Mouse (Mus musculus) heart, adult 2 months (tissue): ENCODE measurements around the gene Cebpzos. TPM values are rescaled to one million over a fixed set of nuclear protein-coding genes. Genes with fewer than 3 reads are reported as not detected.
A peak's percentile ranks its signal among the peaks of the same experiment; 100 is the strongest.

Experiments
- DNase-seq, 2 experiments: peaks; one replicate each; pipeline ENCODE4 v3.0.0; 2021
- H3K27ac ChIP-seq: fragments of 200-600 bp; 2 replicates; pipeline ENCODE4 v1.8.1; 2022
- H3K27me3 ChIP-seq: fragments of 200-500 bp; 2 replicates; pipeline ENCODE4 v1.6.1; 2012; ENCODE audit warnings: mild to moderate bottlenecking, low read length, inconsistent platforms, mixed read lengths; ENCODE audit not compliant: control insufficient read depth, insufficient read depth
- H3K36me3 ChIP-seq: fragments of 200-500 bp; 2 replicates; pipeline ENCODE4 v1.6.1; 2012; ENCODE audit warnings: low read length, inconsistent platforms; ENCODE audit not compliant: control insufficient read depth, insufficient read depth
- H3K4me1 ChIP-seq: fragments of 200-500 bp; 2 replicates; pipeline ENCODE4 v1.6.1; 2011; ENCODE audit warnings: low read length; ENCODE audit not compliant: control insufficient read depth, insufficient read depth
- H3K4me3 ChIP-seq: fragments of 200-600 bp; 2 replicates; pipeline ENCODE4 v1.8.1; 2022
- H3K79me2 ChIP-seq: fragments of 200-500 bp; replicated peaks from 2 replicates; pipeline ENCODE4 v1.6.1; 2012; ENCODE audit warnings: mild to moderate bottlenecking, inconsistent platforms, low read length, moderate library complexity, mixed read lengths; ENCODE audit not compliant: control insufficient read depth, insufficient read depth
- H3K9ac ChIP-seq: fragments of 200-500 bp; 2 replicates; pipeline ENCODE4 v1.6.1; 2012; ENCODE audit warnings: low read depth, mild to moderate bottlenecking, control low read depth, inconsistent platforms, low read length, mixed read lengths
- CTCF ChIP-seq: fragments of 200-600 bp; IDR thresholded peaks from 2 replicates; pipeline ENCODE4 v1.8.1; 2022; ENCODE audit warnings: antibody characterized with exemption, mild to moderate bottlenecking, moderate library complexity
- EP300 ChIP-seq: fragments of 200-500 bp; IDR thresholded peaks from 2 replicates; pipeline ENCODE4 v1.6.1; 2011; ENCODE audit warnings: low read depth, low read length, control low read depth; ENCODE audit not compliant: insufficient read depth
- POLR2A ChIP-seq: fragments of 200-500 bp; IDR thresholded peaks from 2 replicates; pipeline ENCODE4 v1.6.1; 2011; ENCODE audit warnings: mild to moderate bottlenecking, low read depth, low read length, control low read depth; ENCODE audit not compliant: insufficient read depth
- WGBS: fragments of 180-500 bp; shearing (Covaris S2); methylation state at CpG from one replicate; pipeline ENCODE4 v1.1.7; 2018; 5-methylcytosine and 5-hydroxymethylcytosine counted together
- intact Hi-C: fragments of 180-260 bp; cut with DNase I; formaldehyde crosslinking; loops from one replicate; pipeline ENCODE4 v1.15.1; 2025
- long read RNA-seq: library from polyadenylated mRNA; stranded (forward); transcript quantifications from one replicate; pipeline ENCODE4 v2.0.0, GENCODE M21; 2021
- polyA plus RNA-seq: library from polyadenylated mRNA; depleted of rRNA; stranded (reverse); fragments of >200 nt; gene quantifications from 2 replicates; pipeline ENCODE4 v1.2.3, GENCODE M21; 2012; rRNA removed
- total RNA-seq, 2 experiments: library from RNA; stranded (reverse); gene quantifications; 2 replicates each; pipeline ENCODE4 v1.2.3; 2021

Cebpzos gene
- total RNA-seq (10 to 100 TPM; 54.0 to 63.4 TPM), polyA plus RNA-seq (15.3 and 32.2 TPM in 2 replicates)
- long read RNA-seq, transcript Cebpzos-201 (5 exons, 753 nt) = minor isoform, 6 of 49 reads
- long read RNA-seq, transcript Cebpzos-202 (5 exons, 602 nt) = major isoform, 21 of 49 reads
- long read RNA-seq, partial matches to known transcripts = 22 of 49 reads
- long read RNA-seq, other reads (novel, unspliced or antisense) = 0 of 49 reads

DNA sequence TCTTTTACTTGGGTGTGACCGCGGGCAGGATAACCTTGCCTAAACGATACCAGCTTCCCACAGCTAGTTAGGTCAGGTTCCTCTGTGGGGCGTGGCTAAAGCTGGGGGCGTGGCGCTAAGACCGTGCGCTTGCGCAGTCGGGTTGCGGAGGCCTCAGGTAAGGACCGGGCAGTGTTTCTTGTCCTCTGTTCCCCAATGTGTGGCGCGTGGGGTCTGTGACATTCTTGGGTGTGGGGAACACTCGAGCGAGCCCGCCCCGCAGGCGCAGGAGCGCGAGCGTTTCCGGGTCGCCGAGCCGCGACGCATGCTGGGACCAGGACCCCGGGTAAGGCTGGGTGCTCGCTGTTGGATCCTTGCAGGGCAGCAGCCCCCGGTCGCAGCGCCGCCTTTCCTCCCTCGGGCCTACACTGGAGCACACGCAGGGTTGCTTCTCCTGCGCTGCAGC, at the start of gene Cebpzos:
Gene Cebpzos (plus strand): TSS at position 132 of the 445 bp plus-strand sequence.
- intact Hi-C loops = loop anchor here (1.0 kb wide), 1 partner anchor 21 kb away; the partner anchor contains the start of genes Cebpz and Ndufaf7
- WGBS = under 1% methylated on average over 37 of the region's 37 CpGs
- peak within 1 kb of the TSS; percentile 67 for H3K4me3 ChIP-seq

DNA sequence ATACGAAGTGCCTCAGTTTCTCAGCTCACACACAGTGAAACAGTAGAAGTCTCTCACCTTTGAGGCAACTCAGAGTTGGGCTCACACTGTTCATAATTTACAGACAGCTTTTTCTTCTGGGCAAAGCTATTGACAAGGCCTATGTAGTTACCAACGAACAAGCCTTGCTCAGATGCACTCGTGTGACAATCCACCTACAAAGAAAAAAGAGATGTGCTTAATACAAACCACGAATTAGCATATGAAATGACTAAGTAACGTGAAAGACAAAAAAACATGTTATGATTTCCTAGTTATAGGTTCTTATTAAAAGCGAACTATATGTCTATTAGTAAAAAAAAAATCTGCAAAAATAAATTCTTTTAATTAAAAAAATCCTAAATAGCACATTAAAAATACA, 42.4 kb upstream of the Cebpzos start:
- no peak for DNase-seq
- intact Hi-C loops = no loop called here
- no peaks in the 10 kb centered on the region for H3K36me3 ChIP-seq
- no peaks in the 10 kb centered on the region for H3K27me3 ChIP-seq
- no peak for TF ChIP-seq CTCF
- TF ChIP-seq POLR2A = no peak
- TF ChIP-seq EP300 = no peak
- H3K79me2 ChIP-seq = no peaks in the 10 kb centered on the region
- H3K27ac ChIP-seq = no peak overlapping the region
- 93% methylated on average over 6 of the region's 6 CpGs for WGBS
- no peaks in the 10 kb centered on the region for H3K4me1 ChIP-seq
- no peak overlapping the region for H3K4me3 ChIP-seq
- no peak overlapping the region for H3K9ac ChIP-seq

More for the DNA sequence above, at the start of gene Cebpzos:
- H3K27me3 ChIP-seq = no peaks in the 10 kb centered on the region
- peaks cover 2% of the 10 kb centered on the region; the same call in 1 of the 2 replicates for H3K4me1 ChIP-seq
- no peaks in the 10 kb centered on the region for H3K79me2 ChIP-seq
- peaks cover 2% of the 10 kb centered on the region; the same call in 1 of the 2 replicates for H3K36me3 ChIP-seq
- peak within 1 kb of the TSS; percentile 82 for H3K27ac ChIP-seq
- H3K9ac ChIP-seq = peak within 1 kb of the TSS; percentile 81
- TF ChIP-seq POLR2A (peak; percentile 90), CTCF (no peak), EP300 (peak; percentile 55)
- peak; percentile 88 to 89 for DNase-seq

DNA sequence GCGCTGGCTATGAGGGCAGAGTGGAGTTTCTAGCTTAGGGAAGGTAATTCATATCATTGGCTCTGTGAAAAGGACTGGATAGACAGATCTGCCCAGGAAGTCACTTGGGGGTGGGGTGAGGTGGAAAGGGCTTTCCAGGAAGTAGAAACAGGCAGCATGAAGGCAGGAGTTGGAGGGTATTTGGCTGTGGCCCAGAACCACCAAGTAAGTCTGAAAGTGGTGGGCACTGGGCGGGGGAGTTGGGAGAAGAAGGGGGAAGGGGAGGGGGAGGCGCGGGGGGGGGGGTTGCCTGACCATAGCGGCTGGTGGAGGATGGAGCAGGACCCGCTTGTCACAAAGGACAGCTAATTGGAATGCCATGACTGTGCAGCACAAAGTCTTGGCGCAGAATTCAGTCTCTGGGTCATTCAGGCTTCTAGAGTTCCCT, 34.4 kb upstream of the Cebpzos start:
- no peak for DNase-seq
- Histone ChIP-seq H3K9ac (peak overlapping the region; percentile 80), H3K4me3 (peak overlapping the region; percentile 60), H3K4me1 (peaks cover 1% of the 10 kb centered on the region), H3K27me3 (no peaks in the 10 kb centered on the region), H3K36me3 (0 out of 2 replicates have a peak, but pooled peaks cover 2% of the 10 kb centered on the region), H3K27ac (peak overlapping the region; percentile 73), H3K79me2 (no peaks in the 10 kb centered on the region)
- TF ChIP-seq POLR2A (no peak), EP300 (no peak), CTCF (no peak)
- WGBS = 5% methylated on average over 6 of the region's 7 CpGs
- intact Hi-C loops = no loop called here

DNA sequence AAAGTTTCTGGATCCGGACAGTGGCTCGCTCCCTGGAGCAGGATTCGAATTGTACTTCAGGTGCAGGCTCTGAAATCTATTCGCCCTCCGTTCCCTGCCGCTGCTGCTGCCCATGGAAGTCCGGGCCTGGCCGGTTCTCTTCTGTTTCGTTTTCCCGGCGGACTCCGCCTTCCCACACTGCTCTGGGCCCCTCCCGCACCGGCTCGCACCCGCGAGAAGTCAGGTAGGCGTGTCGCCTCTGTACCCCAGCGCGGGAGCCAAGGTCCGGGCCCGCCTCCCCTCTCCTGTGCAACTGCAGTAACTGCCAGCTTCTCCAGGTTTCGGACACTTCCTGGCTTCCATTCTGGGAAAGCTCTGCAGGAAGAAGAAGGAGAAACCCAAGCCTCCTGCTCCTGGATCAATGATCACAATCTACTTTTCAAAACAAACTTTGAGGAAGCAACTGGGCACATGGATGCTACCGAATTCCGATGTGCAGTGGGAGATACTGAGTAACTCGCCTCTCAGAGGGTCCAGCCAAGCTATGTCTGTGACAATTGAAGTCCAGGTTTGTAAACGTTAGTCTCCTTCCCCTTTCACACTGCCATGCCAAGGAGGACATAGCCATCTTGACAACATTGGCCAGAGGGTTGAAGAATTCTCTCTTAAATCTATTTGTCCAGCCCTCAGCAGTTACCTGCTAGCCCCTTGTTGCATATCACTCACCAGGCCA, 33.7 kb upstream of the Cebpzos start, which contains the start of gene Eif2ak2:
Gene Eif2ak2 (minus strand): TSS at position 173 of the 712 bp plus-strand sequence.
- peak within 1 kb of the TSS; percentile 73 for H3K27ac ChIP-seq
- WGBS = 1% methylated on average over 28 of the region's 28 CpGs
- no peaks in the 10 kb centered on the region for H3K27me3 ChIP-seq
- H3K4me1 ChIP-seq = peaks cover 1% of the 10 kb centered on the region
- H3K36me3 ChIP-seq = 0 out of 2 replicates have a peak, but pooled peaks cover 2% of the 10 kb centered on the region
- intact Hi-C loops = no loop called here
- peak within 1 kb of the TSS; percentile 80 for H3K9ac ChIP-seq
- peak within 1 kb of the TSS; percentile 60 for H3K4me3 ChIP-seq
- peak; percentile 86 to 89 for DNase-seq
- TF ChIP-seq CTCF (no peak), POLR2A (peak; percentile 81)
- no peaks in the 10 kb centered on the region for H3K79me2 ChIP-seq

DNA sequence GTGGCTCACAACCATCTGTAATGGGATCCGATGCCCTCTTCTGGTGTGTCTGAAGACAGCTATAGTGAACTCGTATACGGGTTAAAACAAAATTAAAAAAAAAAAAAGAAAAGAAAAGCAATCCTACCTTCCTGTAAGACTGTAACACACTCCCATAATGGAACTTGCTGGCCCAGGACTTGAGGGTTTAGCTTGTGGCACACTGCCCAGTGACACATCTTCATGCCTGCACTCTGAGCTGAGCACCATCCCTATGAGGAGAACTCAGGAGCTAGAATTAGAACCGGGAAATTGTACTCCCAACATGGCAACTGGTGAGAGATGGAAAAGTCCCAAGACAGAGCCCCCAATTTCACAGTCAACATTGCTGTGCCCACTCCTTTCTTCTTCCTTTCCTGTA, 33.0 kb upstream of the Cebpzos start:
- H3K4me1 ChIP-seq = peaks cover 1% of the 10 kb centered on the region
- no peak overlapping the region for H3K9ac ChIP-seq
- 0 out of 2 replicates have a peak, but pooled peaks cover 2% of the 10 kb centered on the region for H3K36me3 ChIP-seq
- WGBS = 88% methylated on average over 4 of the region's 4 CpGs
- no peak for DNase-seq
- no peaks in the 10 kb centered on the region for H3K27me3 ChIP-seq
- H3K27ac ChIP-seq = no peak overlapping the region
- intact Hi-C loops = no loop called here
- H3K4me3 ChIP-seq = no peak overlapping the region
- TF ChIP-seq CTCF = no peak
- TF ChIP-seq EP300 = no peak
- no peak for TF ChIP-seq POLR2A
- no peaks in the 10 kb centered on the region for H3K79me2 ChIP-seq
